Comparison of ENCODE assay signal across 8 mouse cellular contexts in genomic region chr14:76479867-76480266, GRCm38 (mm10).
DNase-seq lines count a peak whose midpoint lies in the region; ATAC-seq and TF ChIP-seq lines count a peak whose summit lies in the region.

No protein-coding gene starts in this region.

- TF ChIP-seq CTCF in E14TG2a.4 (conservative IDR thresholded peaks at IDR 0.05; ENCODE audit: low read length) = peak; percentile 71
- TF ChIP-seq CTCF in lung, embryonic 14.5 days (IDR thresholded peaks at IDR 0.05; ENCODE audit: low read depth) = peak; percentile 83
- TF ChIP-seq CTCF in stomach, postnatal 0 days (IDR thresholded peaks at IDR 0.05; ENCODE audit: low read depth) = peak; percentile 91

- intact Hi-C loops in left cerebral cortex, postnatal 4 days (cut with DNase I) = loop anchor here (5.0 kb wide), 1 partner anchor 532 kb away; no protein-coding TSS in a partner anchor

- H3K9ac ChIP-seq in heart, embryonic 16.5 days (ENCODE audit: low read length) = no peak overlapping the region
- H3K9ac ChIP-seq in lung, embryonic 14.5 days = no peak overlapping the region
- H3K9ac ChIP-seq in stomach, postnatal 0 days (ENCODE audit: low read length) = no peak overlapping the region

- TF ChIP-seq EP300 in stomach, postnatal 0 days (optimal IDR thresholded peaks at IDR 0.05) = no peak

- no peaks in the 10 kb centered on the region for H3K36me3 ChIP-seq in E14TG2a.4 (ENCODE audit: insufficient read depth, low read length)
- no peaks in the 10 kb centered on the region for H3K36me3 ChIP-seq in heart, embryonic 16.5 days (ENCODE audit: control insufficient read depth, insufficient read depth)
- no peaks in the 10 kb centered on the region for H3K36me3 ChIP-seq in lung, embryonic 14.5 days (ENCODE audit: insufficient read depth)
- H3K36me3 ChIP-seq in stomach, postnatal 0 days (ENCODE audit: control insufficient read depth, insufficient read depth, low read length) = no peaks in the 10 kb centered on the region

- H3K4me3 ChIP-seq in E14TG2a.4 (replicated peaks; ENCODE audit: low read length) = no peak overlapping the region
- no peak overlapping the region for H3K4me3 ChIP-seq in heart, embryonic 16.5 days (ENCODE audit: low read length)
- no peak overlapping the region for H3K4me3 ChIP-seq in lung, embryonic 14.5 days (ENCODE audit: low read depth, low read length)
- no peak overlapping the region for H3K4me3 ChIP-seq in stomach, postnatal 0 days (ENCODE audit: low read depth, low read length)

- H3K27me3 ChIP-seq in E14TG2a.4 (ENCODE audit: insufficient read depth, low read length) = 0 out of 2 replicates have a peak, but pooled peaks cover 3% of the 10 kb centered on the region
- no peaks in the 10 kb centered on the region for H3K27me3 ChIP-seq in heart, embryonic 16.5 days (ENCODE audit: control insufficient read depth, insufficient read depth, low read length)
- no peaks in the 10 kb centered on the region for H3K27me3 ChIP-seq in lung, embryonic 14.5 days (ENCODE audit: insufficient read depth, low read length)
- H3K27me3 ChIP-seq in stomach, postnatal 0 days (ENCODE audit: control insufficient read depth, insufficient read depth, low read length) = no peaks in the 10 kb centered on the region

- H3K27ac ChIP-seq in heart, embryonic 16.5 days (ENCODE audit: low read length) = no peak overlapping the region
- H3K27ac ChIP-seq in lung, embryonic 14.5 days (ENCODE audit: low read depth) = no peak overlapping the region
- no peak overlapping the region for H3K27ac ChIP-seq in stomach, postnatal 0 days (replicated peaks)

- 14% methylated on average over 6 of the region's 6 CpGs for WGBS in heart, embryonic 16.5 days
- 22% methylated on average over 6 of the region's 6 CpGs for WGBS in lung, embryonic 14.5 days
- WGBS in stomach, postnatal 0 days = 21% methylated on average over 6 of the region's 6 CpGs

- peak overlapping the region; percentile 34; the same call in 1 of the 2 replicates for H3K4me2 ChIP-seq in heart, embryonic 16.5 days (ENCODE audit: low read depth, low read length)
- no peak overlapping the region for H3K4me2 ChIP-seq in lung, embryonic 14.5 days
- H3K4me2 ChIP-seq in stomach, postnatal 0 days (replicated peaks; ENCODE audit: low read depth) = no peak overlapping the region

- no peaks in the 10 kb centered on the region for H3K9me3 ChIP-seq in E14TG2a.4 (ENCODE audit: low read length)
- H3K9me3 ChIP-seq in heart, embryonic 16.5 days (replicated peaks; ENCODE audit: control insufficient read depth, low read length) = no peaks in the 10 kb centered on the region
- H3K9me3 ChIP-seq in lung, embryonic 14.5 days (ENCODE audit: low read depth, low read length) = no peaks in the 10 kb centered on the region
- H3K9me3 ChIP-seq in stomach, postnatal 0 days (ENCODE audit: control insufficient read depth, low read length) = no peaks in the 10 kb centered on the region

- ATAC-seq in heart, embryonic 16.5 days (replicated peaks; ENCODE audit: extremely low read depth, insufficient read depth, low FRiP score) = no peak
- ATAC-seq in lung, embryonic 14.5 days (ENCODE audit: insufficient read depth) = peak; percentile 40; the same call in 1 of the 2 replicates
- ATAC-seq in stomach, postnatal 0 days (ENCODE audit: low FRiP score, low TSS enrichment) = no peak

- peaks cover 38% of the 10 kb centered on the region for H3K4me1 ChIP-seq in E14TG2a.4 (replicated peaks; ENCODE audit: low read depth, low read length)
- H3K4me1 ChIP-seq in heart, embryonic 16.5 days (ENCODE audit: control insufficient read depth, insufficient read depth, low read length) = peaks cover 14% of the 10 kb centered on the region
- no peaks in the 10 kb centered on the region for H3K4me1 ChIP-seq in lung, embryonic 14.5 days (ENCODE audit: insufficient read depth)
- no peaks in the 10 kb centered on the region for H3K4me1 ChIP-seq in stomach, postnatal 0 days (replicated peaks; ENCODE audit: control insufficient read depth, insufficient read depth)

- peak; percentile 67 for DNase-seq in kidney, adult 9 months
- DNase-seq in kidney, adult 11 months = no peak
- peak; percentile 73 for DNase-seq in brain, adult 2 months (ENCODE audit: low read depth, low spot score)
- peak; percentile 93 for DNase-seq in lung, embryonic 14.5 days
- DNase-seq in stomach, postnatal 0 days (ENCODE audit: low spot score) = no peak
- DNase-seq in left cerebral cortex, postnatal 4 days = no peak

Comparison
In these comparisons a context has a peak if more than half of its experiments do, and no peak if none do; other contexts are left out.
1. DNase-seq: peak in kidney, adult 9 months (single experiment), brain, adult 2 months (single experiment) and lung, embryonic 14.5 days (single experiment); none in kidney, adult 11 months (single experiment), stomach, postnatal 0 days (single experiment) and left cerebral cortex, postnatal 4 days (single experiment).
2. Peak in every context shown above with its lines, with median percentiles within 50 percentile points of each other: CTCF ChIP-seq.